Mouse (Mus musculus): ENCODE measurements at regions not wholly inside any gene's neighbourhood (a gene's known extent, or its start where the extent isn't known, plus 50 kb on each side); places are given as distances from the start of the nearest gene placed in this dataset.

GRCm38 (mm10) chr2:109578870-109579310 is 95.6 kb upstream of the Bdnf start:
- DNase-seq = no peak

DNA sequence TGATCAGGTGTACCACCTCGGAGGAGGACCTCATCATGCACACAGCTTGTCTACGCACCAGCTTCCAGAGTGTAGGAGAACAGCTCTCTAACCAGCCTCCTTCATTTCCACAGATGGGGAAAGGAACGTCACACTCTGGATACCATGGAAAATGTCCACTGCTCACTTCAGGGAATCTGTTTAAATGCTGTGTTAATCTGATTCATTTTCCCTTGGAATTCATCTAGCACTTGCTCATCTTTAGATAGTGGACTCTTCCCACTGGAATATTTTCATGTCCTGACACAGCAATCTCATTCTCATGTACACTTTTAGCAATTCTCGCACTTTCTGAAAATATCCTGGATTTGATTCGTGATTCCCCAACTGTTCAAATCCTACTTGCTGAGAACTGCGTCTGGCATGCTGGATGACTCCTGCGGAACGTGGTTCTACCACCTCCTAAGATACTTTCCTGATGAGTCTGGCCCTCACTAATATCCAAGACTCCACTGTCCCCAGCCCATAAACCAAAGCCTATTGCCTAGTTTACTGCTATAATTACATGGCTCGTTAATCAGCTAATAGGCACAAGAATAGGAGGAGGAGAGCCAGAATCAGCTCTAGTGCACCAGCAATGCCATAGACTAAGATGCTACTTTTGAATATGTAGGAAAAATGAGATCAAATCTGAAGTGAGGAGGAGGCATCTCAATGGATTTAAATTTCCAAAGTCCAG is 56.0 kb upstream of the Bdnf start:
- DNase-seq = no peak

GRCm38 (mm10) chr2:109619676-109620075 is 54.8 kb upstream of the Bdnf start:
- DNase-seq = no peak

DNA sequence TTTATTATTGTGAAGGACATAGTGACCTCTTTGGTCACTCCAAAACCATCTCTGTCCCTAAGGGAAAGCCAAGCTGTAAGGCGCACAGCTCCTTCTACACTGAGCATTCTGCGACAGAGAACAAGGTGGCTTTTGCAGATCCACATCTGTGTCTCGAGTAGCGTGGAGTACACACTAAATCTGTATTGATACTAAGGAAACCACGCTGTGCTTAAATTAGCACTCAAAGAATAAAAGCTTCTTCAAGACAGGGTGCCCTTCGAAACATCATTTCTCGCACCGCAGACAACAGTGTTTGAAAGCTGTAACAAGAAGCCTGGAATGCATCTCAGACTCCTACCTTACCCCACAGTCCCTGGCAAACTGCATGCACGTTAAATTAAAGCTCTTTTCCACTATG is 52.9 kb upstream of the Bdnf start:
- DNase-seq = no peak
